Mouse (Mus musculus): ENCODE measurements at regions not wholly inside any gene's neighbourhood (a gene's known extent, or its start where the extent isn't known, plus 50 kb on each side); places are given as distances from the start of the nearest gene placed in this dataset.

DNA sequence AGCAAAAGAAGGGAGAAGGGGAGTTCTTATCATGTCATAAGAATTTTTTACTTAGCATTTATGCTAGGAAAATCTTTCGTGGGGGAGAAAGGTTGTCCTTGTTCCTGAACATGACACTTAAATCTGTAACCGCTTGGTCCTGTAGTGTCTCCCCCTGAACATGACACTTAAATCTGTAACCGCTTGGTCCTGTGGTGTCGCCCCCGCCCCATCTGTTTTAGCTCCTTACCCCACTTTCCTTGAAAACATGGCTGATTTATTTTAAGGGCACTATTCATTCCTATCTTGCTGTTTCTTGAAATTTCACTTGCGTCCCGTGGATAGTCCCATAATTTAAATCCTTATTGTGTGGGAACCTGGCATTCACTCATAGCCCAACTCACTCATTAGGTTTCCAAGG lies 82.2 kb downstream of the Rap2a start:
- DNase-seq (ENCODE audit: low spot score) = no peak

- DNase-seq (ENCODE audit: low spot score) = no peak
These were observed 82.7 kb downstream of the Rap2a start for GRCm38 (mm10) chr14:120560987-120561386.

- DNase-seq (ENCODE audit: low spot score) = no peak
These were observed 88.7 kb downstream of the Rap2a start for GRCm38 (mm10) chr14:120566945-120567344.

DNA sequence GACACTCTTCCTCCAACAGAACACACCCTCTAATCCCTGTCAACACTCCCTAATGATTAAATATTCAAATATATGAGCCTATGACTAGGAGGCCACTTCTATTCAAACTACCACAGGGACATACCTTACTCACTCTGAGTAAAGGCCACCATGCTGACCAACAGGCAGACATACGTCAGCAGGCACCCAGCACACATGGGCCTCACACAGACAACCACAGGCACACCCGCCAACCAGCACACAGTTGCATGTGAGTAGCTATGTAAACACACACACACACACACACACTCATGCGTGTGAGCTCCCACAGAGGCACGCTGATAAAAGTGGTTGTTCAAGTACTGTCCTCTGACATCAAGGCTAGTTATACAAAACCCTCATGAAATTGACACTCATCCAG lies 89.8 kb downstream of the Rap2a start:
- DNase-seq (ENCODE audit: low spot score) = no peak

DNA sequence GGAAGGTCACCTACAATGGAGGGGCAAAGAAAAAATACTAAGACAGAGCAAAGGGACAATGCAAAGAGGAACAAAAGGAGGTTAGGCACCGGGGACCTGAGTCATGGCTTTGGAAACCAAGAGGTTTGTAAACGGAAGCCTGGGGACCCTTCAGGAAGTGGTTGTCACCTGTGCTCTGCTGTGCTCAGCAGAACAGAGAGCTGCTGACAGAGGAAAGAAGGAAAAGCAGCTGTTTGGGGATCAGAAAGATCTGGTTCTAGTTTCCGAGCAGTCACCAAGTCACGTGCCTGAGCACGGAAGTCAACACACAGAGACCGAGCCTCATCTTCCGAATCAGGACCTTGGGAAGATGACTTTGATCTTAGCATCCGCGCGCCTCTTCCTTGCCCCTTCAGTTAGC lies 94.0 kb downstream of the Rap2a start:
- no peak for DNase-seq (ENCODE audit: low spot score)

DNA sequence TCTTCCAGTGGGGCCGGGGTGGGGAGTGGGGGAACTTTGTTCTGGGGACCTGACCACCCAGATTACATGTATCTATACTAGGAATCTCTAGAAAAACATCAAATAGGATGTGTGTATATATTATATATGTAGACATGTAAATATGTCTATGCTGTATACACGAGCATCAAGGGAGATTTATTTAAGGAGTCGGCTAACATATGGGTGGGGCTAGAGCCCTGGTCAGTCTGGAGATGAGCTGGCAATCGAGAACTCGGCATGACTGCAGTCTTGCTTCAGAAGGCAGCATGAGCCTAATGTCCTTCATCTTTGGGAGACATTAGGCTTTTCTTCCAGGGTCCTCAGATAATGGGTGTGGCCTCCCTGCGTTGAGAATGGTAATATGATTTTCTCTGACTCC lies 97.0 kb downstream of the Rap2a start:
- DNase-seq (ENCODE audit: low spot score) = no peak

GRCm38 (mm10) chr14:120578352-120579080 lies 100.3 kb downstream of the Rap2a start:
- no peak for DNase-seq (ENCODE audit: low spot score)

GRCm38 (mm10) chr14:120583807-120584206 lies 105.6 kb downstream of the Rap2a start:
- DNase-seq (ENCODE audit: low spot score) = no peak

DNA sequence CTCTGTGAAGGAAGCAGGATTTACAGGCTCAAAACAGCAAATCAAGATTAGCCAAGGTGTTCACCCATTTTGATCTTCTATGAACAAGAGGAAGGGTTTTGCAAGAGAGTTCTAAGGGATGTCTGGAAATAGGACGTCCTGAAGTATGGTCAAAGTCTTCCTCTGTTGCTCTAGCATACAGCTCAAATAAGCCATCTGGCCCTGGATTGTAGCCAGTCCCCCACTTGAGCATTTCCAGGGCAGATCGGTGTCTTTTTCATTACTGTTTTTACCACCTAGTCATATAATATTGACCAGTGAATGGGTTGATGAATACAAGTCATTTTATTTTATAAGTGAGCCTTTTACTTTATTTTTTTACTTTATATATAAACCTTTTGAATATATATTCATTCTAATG lies 113.9 kb downstream of the Rap2a start:
- no peak for DNase-seq (ENCODE audit: low spot score)

DNA sequence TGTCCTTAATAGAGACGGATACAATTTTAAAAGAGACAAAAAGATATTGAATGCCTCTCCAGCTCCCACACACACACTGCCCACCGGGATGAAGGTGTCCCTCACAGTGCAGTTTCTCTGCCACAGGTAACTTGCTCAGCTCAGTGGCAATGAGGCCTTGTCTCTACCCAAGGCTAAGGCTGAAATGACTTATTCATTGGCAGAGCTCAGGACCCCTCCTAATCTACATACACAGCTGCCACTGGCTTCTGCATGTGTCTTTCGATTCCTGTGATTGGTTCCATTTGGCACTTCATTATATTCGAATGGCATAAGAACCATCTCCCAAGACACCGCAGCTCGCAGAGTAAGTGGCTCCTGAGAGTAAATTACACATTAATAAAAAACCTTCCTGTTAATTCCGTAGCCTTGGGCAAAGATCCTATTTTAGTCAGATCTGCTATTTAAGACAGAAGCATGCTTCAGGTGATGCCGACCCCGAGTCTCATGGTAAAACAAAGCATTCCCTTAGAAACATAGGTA lies 122.2 kb downstream of the Rap2a start:
- DNase-seq (ENCODE audit: low spot score) = no peak

- DNase-seq (ENCODE audit: low spot score) = no peak
These were observed 123.3 kb downstream of the Rap2a start for GRCm38 (mm10) chr14:120601510-120601909.

GRCm38 (mm10) chr14:120603849-120604492 lies 125.7 kb downstream of the Rap2a start:
- DNase-seq (ENCODE audit: low spot score) = no peak

GRCm38 (mm10) chr14:120607801-120608200 lies 129.6 kb downstream of the Rap2a start:
- DNase-seq (ENCODE audit: low spot score) = no peak

GRCm38 (mm10) chr14:120611311-120611710 lies 133.1 kb downstream of the Rap2a start:
- no peak for DNase-seq (ENCODE audit: low spot score)

DNA sequence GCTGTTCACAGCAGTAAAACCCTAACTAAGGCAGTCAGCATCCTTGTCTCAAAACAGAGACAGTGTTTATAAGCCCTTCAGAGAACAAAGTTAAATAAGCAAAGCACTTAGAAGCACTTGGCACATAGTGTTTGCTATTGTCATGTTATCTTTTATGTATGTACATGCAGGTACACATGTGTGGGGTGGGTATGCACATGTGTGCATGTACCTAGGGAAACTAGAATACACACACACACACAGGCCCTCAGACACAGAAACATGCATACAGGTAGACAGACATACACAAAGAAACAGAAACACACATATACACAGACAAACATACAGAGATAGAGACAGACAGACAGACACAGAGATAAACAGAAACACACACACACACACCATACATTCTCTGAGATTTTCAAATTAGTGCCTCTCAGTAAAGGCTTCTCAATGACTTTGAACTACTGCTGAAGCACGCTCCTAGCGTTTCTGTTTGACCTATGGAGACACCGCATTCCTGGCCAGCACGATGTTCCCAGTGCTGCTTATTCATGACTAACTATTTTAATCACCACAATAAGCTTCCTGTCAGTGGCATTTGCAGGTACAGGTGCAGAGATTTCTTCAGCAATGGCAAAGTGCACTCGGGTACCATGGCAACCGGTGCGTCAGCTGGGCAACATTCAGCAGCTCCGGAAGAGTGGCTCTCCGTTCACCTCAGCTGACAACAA lies 148.1 kb downstream of the Rap2a start:
- DNase-seq (ENCODE audit: low spot score) = no peak

DNA sequence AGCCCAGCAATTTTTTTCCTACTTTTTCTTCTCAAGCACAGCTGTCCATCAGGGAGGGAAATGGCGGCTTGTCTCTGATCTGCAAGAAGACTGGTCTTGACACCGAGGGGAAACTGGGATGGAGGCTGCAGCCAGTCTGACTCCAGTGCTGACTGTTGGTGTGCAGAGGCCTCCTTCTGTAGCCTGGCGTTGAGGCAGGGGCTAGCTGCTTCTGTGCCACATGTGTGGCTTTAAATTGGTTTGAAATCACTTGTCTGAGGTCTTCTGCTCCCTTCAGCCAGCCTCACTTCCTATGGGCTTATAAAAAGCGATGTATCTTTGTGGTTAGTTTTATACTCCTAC lies 148.7 kb downstream of the Rap2a start:
- DNase-seq (ENCODE audit: low spot score) = no peak

- no peak for DNase-seq (ENCODE audit: low spot score)
These were observed 154.5 kb downstream of the Rap2a start for GRCm38 (mm10) chr14:120632771-120633170.

DNA sequence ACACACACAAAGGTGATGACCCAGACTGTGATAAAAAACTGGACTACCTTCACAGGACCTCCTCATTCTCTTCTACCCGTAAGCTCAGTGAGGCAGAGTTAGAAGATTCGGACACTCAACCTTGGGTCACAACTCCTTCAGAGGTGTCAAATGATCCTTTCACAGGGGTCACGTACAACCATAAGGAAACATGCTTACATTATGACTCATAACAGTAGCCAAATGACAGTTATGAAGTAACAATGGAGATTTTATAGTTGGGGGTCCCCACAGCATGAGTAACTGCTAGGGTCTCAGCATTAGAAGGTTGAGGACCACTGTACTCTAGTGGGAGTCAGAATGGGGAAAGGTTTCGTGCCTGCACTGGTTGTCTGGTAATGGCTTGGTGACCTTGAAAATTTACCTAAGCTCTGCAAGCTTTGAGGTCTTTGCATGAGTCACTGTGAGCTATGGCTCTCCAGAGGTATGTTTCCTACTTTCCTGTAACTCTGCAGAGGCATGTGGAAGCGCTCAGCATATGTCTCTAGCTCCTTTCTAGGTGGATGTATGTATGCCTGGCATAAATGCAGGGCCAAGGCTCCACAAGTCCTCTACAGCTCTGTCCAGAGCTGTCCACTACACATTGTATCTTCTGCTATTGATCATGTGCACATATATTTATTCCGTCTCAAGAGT lies 158.6 kb downstream of the Rap2a start:
- DNase-seq (ENCODE audit: low spot score) = no peak

DNA sequence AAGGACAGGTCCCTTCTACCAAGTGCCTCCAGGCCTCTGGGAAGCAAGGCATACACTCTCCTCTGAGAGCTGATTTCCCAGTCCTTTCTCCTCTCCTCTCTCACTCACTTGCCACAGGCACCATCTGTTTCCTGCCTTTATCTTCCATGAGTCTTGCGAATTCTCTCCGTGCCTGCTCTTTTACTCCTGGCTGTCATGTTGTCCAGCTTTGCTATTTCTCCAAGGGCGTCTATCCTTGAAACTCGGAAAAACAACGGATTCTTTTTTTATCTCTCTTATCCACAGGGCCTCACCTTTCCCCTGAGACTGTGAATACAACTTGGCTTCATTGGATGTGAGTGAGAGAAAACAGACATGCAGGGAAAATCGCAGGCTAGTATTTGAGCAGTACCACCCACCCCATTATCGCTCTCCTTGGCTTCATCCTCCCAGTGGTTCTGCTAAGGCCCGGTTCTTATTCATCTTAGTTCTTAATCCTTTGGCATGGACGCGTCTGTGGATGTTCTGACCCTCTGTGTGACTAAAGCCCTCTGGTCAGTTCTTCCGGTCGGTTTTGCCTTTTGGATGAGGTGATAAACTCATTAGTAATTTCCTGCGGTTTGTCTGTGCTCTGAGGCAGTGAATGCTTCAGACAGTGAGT lies 159.4 kb downstream of the Rap2a start:
- DNase-seq (ENCODE audit: low spot score) = no peak

DNA sequence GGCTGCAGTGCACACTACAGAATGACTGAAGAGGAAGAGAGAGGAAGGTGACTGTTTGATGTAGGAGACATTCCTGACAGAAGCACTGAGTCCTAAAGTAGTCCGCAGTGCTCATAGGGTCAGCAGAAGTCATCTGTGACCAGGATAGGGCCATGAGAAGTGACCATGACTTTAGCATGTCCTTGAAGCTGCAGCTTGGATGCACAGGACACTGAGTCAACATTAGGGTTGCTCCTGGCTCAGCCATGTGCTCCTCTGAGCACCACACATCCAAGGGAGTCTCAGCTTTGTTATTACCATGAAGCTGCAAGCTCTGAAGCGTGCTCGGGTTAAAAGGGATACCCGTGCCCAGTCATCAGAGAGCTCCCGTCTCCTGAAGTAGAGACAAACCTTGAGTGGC lies 164.3 kb downstream of the Rap2a start:
- DNase-seq (ENCODE audit: low spot score) = no peak

- DNase-seq (ENCODE audit: low spot score) = no peak
These were observed 173.8 kb downstream of the Rap2a start for GRCm38 (mm10) chr14:120652034-120652433.

DNA sequence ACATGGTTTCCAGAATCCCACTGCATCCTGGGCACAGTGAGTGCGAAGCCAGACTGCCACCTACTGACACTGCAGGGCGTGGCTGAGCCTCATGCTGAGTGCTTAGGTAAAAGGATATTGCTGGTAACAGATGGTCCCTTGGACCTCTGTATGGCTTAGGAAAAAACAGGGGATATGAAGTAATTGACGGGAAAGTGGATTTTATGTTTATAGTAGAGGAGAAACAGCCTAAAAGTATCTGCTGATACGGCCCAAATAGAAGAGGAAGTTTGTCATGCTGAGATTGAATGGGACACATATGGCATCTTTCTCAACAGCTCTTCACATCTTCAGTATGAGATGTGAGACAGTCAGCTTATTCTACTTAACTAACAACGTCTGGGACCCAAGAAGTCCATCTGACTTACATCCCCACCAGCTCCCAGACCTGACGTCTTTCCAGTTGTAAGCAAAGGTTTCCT lies 182.1 kb downstream of the Rap2a start:
- peak; percentile 23 for DNase-seq (ENCODE audit: low spot score)

Data from urinary bladder, postnatal 25 days (tissue).